Mouse (Mus musculus) adipocyte (in vitro differentiated cells): ENCODE results near the gene Sept11.
A peak's percentile ranks its signal among the peaks of the same experiment; 100 is the strongest.

Experiments used
- DNase-seq: peaks from one replicate; pipeline ENCODE4 v3.0.0-alpha.2; 2016; ENCODE audit warnings: low spot score

Sept11 gene

DNA sequence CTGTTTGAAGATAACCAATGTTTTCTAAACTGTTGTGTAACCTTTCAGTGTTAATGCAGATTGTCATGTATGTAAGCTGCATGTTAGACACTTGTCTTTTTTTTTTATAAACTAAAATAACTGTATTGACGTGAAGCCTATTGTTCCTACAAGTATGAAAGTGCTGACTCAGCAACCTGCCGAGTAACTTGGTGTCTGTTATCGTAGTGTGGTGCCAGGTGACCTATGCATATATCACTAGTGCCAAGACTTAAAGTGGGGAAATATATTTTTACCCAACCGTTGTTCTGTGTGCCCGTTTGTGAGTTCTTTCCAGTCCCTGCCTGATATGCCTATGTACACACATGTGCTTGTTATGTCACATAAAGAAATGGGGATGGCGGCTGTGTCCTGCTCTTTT, 81.4 kb downstream of the Sept11 start:
- no peak for DNase-seq

DNA sequence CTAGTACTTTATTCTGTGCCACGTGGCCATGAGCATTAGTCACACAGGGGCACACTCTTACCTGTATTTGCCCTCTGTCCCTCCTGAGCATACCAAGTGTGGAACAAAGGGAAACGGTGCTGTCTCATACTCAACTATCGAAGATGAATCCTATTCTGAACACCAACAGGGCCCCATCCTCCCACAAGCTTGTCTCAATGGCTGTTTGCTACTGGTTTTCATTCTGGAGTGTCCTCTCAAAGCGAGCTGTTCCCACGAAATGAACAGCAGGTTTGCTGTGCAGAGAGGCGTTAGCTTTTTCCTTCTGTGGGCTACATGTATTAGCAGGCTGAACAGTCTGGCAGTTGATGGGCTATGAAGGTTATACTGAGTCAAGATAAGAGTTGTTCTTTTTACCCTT, 85.4 kb downstream of the Sept11 start:
- DNase-seq = no peak

DNA sequence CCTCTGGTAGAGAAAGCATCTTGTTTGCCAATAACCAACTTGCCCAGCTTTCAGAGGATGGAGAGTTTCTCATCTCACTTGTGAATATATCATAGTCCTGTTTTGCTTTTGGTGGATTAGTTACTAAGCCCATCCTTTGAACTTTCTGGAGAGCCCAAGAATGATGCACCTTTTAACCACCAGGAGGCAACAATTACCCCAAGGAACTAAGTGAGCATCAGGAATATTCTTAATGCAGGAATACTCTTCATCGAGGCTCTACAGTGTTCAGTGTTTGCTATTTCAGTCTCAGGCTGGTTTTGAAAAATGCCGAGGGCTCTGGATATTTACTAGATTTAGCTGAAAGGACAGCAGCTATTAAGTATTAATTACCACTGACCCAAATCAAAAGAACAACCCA, 87.0 kb downstream of the Sept11 start:
- peak; percentile 29 for DNase-seq

DNA sequence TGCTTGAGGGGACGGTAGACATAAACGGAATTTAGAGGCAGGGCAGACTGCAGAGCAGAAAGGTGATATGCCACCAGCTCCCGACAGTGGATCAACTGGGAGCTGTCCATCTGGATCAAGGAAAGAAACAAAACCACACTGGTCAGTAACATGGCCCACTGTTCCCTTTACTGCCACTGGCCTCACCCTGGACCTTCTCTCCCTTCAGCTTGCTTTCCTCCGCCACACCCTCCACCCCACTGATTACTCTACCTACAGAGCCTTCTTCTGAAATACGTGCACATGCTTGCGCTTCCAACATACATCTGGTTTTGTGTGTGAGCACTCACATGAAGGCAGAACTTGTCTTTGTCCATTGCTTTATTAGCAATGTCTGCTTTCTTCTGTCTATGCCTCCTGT, 90.1 kb downstream of the Sept11 start:
- DNase-seq = no peak

DNA sequence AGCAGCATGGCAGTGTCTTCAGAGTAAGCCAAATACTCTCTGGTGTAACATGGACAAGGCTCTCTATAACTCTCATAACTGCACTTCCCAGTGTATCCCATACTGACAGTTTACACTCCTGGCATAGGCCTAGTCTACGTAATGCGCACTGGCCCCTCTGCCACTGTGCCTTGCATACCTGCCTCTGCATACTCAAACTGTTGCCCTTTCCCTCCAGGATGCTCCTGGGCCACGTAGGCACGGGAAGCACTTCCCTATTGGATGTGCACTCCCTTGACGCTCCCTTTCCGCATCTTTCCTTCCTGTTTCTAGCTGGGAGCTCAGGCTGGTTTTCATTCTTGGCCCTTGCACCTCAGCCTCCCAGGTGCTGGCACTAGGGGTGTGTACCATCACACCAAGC, 91.3 kb downstream of the Sept11 start:
- DNase-seq = no peak

DNA sequence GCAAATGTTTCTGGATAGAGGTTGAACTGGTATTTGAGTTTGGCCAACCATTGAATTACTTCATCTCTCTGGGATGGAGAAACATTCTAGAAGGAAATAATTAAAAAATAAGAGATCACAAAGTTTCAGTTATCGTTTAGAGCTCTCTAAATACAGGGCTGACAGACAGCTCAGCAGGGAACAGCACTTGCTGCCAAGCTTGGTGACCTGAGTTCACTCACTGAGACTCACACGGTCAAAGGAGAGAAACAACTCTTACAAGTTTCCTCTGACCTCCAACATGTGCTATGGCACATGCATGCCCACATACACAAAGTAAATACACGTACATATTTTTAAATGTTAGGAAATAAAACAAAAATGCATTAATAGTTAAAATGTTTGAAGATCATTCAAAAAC, 96.4 kb downstream of the Sept11 start:
- DNase-seq = peak; percentile 59

DNA sequence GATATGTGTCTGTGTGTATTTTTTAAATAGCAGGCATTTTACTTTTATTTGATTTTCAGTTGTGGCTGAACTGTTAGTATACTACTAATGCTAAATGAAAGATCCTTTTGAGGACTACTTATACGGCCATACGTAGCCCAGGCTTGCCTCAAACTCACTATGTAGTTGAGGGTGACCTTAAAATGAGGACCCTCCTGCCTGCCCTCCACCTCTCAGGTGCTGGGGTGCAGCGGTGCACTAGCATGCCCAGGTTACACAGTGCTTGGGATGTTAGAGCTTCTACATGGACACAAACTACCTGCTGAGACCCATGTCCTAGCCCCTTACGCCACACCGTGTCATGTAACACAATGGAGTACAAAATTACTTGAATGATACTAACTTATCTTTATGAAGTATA, 97.2 kb downstream of the Sept11 start:
- DNase-seq = no peak

DNA sequence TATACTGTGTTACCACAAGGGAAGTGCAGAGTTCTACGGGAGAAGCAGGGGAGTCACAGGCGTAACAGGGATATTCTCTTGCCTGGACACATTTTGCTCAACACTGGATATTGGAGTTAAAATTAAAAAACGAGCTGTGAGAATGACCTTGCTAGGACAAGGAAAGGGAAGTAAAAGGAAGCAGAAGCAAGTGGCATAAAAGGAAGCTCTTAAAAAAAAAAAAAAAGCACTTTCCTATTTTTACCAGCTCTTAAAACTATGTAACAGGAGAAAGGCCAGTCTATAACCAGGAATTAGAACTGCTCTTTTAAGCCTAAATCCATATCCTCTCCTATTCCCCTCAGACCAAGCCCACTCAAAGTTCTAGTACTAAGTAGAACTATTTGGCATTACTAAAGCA, 105.0 kb downstream of the Sept11 start:
- no peak for DNase-seq

DNA sequence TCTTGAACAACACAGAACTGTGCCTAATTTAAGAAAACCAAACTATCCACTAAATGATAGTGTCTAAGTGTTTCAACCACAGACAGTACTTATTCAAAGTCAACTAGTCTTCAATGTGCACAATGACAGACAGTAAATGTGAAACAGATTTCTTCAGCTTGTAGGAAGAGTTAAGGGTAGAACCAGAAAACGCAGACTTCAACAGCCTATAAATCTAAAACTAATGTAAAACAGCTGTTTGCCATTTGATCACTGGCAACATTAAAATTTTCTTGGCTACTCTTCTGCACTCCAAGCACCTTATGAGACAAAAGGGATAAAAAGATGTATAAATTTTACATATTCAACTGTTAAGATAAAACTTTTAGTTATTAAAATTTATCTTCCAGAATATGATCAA, 107.9 kb downstream of the Sept11 start:
- DNase-seq = no peak

DNA sequence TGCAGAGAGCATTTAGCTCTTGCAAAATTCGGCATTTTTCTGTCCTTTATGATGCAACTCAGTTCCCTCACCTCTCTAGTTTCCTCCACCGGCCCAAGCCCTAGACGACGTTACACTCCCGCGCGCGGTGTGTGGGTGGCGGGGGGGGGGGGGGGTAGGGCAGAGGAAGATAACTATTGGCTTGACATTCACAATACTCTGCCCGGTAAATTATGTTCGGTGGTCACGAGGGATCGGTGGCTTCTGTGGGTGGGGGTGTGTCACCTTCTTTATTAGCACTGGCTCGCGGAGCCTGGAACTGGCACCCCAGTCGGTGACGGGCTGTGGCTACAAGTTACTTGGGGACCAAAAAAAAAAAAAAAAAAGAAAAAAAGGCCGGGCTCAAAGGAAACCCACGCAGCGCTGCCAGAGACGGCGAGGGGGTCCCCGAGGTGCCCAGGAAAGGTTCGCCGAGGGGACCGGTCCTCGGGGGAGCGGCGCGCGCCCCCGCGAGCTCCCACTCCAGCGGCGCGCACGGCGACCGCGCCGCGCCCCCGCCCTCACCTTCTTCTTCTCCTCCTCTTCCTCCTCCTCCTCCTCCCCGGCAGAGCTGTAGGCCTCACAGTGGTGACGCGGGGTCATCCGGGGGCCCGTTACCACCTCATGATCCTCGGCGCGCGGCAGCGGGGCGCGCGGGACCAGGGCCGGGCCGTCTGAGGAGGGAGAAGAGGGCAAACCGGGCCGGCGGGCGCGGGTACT, 112.3 kb downstream of the Sept11 start:
- DNase-seq = peak; percentile 50

DNA sequence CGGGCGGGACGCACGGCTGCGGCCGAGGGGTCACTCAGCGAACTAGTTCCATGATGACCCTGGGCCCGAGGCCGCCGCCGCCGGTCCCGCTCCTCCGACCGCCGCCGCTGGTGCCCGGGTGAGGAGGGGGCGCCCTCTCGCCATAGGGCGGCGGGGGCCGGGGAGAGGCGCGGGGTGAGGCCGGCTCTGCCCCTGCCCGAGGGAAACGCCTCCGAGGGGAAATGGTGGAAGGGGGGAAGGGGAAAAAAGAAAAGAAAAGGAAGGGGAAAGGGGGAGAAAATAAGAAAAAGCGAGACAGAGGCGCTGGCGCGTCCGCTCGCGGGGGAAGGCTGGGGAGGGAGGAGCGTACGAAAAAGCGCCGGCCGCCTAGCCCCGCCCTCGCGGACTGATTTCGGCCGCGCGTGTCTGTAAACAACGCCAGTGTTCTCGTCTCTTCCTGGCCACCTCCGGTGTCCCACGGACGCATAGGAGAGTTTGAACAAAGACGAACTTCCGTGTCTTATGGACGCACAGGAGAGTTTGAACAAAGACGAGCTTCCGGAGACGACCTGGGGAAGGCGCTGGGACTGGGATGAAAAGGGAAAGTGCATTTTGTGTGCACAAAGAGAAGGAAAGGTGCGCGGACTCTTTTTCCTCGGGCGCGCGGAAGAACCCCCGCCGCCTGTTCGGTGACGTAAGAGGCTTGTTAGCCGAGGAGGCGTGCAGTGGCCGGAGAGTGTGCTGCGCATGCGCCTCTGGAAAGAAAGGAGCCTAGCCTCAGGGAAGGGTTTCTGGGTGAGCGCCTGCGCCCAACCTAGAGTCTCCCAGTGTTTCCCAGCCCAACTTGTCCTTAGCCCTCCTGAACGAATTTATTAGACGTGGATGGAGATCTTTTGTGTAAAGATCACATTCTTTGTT, 113.1 kb downstream of the Sept11 start, which contains the start of the genes Ccni and 2010109A12Rik:
Gene Ccni (minus strand): TSS at position 387 of the 897 bp plus-strand sequence.
Gene 2010109A12Rik (plus strand): TSS at position 410 of the 897 bp plus-strand sequence.
- DNase-seq = peak; percentile 97

DNA sequence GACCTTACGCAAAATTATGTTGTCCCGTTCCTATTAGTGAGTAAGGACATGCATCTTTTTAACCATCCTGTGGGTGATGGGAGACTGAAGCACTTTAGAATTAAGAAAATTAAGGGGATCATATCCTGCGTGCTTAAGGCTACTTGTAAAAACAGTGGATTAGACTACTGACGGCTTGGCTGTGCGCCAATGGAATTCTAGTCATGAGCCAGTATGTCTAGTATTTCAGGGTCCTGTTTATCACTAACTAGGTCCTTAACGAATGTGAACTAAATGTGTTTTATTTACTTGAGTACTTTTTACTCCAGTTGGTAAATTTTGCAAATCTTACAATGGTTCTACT, 113.7 kb downstream of the Sept11 start:
- DNase-seq = no peak

DNA sequence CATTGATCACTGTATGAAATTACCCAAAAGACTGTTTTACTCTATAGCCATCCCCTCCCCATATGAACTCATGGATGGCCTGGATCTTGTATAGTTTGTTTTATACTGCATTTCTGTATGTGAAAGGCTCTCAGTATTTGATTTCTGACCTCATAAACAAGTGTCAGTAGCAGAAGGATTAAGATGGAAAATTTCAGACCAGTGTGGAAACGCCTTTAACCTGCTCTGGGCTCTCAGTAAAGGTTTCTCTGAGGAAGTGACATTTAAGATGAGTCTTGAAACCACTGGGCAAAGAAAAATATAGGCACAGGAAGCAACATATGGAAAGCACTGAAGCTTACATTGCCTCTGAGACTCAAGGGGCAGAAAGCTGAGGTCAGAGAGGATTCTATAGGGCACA, 114.3 kb downstream of the Sept11 start:
- no peak for DNase-seq

DNA sequence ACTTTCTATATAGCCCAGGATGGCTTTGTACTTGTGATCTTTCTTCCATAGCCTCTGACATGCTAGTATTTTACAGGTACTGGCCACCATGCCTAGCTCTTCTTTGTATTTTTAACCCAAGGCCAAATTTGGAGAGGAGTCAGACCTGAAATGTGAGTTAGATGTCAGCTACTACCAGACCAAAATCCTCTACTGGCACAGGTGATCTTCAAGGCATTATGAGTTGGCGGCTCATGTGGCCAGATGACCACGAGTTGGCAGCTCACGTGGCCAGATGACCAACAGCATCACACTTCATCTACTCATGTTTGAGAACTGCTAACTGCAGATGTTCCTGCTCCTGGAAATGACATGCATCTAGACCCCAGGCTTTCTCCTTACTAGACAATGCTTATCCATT, 125.1 kb downstream of the Sept11 start:
- DNase-seq = no peak

DNA sequence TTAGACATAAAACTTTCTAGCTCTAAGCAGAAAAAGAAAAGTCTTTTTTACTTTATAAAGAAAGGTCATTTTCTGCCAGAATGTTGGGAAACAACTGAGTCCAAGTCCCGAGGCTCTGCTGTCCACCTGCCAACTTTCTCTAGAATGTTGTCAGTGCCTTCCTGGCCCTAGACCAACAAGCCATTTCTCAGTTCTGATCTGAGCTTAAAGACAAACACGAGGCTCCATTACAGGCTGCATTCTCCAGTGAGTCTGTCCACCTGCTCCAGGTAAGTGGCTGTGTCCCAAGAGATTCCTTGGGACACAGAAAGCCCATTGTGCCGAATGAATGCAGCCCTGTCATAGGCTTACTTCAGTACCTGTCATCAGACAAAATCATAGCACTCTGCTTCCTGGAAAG, 128.4 kb downstream of the Sept11 start:
- DNase-seq = peak; percentile 98

DNA sequence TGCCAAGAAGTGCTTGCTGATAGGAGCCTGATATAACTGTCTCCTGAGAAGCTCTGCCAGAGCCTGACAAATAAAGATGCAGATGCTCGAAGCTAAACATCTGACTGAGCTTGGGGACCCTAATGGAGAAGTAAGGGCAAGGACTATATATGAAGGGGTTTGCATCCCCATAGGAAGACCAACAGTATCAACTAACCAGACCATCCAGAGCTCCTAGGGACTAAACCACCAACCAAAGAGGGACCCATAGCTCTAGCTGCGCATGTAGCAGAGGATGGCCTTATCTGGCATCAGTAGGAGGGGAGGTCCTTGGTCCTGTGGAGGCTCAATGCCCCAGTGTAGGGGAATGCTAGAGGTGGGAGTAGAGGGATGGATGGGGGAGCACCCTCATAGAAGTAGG, 131.3 kb downstream of the Sept11 start:
- no peak for DNase-seq
